Mouse (Mus musculus): ENCODE data around the gene Ceacam9.

GRCm38 (mm10) chr7:16730791-16731190, 9.1 kb downstream of the Ceacam9 start:
- TF ChIP-seq CTCF (IDR thresholded peaks at IDR 0.05; ENCODE audit: insufficient read depth, low read depth, low read length) (no peak), POLR2A (IDR thresholded peaks at IDR 0.05; ENCODE audit: insufficient read depth, low read depth, low read length) (no peak)
